Mouse (Mus musculus): Measurements from ENCODE around the gene Card14. TPM values are rescaled to one million over a fixed set of nuclear protein-coding genes. Genes with fewer than 3 reads are reported as not detected.
A peak's percentile ranks its signal among the peaks of the same experiment; 100 is the strongest.
"Not testable (repeated sequence)": the region's sequence is repeated elsewhere in the genome, so short reads cannot be mapped to it uniquely, and the experiment has no call there.

Card14 gene
- polyA plus RNA-seq, 1 experiment, result not detected

DNA sequence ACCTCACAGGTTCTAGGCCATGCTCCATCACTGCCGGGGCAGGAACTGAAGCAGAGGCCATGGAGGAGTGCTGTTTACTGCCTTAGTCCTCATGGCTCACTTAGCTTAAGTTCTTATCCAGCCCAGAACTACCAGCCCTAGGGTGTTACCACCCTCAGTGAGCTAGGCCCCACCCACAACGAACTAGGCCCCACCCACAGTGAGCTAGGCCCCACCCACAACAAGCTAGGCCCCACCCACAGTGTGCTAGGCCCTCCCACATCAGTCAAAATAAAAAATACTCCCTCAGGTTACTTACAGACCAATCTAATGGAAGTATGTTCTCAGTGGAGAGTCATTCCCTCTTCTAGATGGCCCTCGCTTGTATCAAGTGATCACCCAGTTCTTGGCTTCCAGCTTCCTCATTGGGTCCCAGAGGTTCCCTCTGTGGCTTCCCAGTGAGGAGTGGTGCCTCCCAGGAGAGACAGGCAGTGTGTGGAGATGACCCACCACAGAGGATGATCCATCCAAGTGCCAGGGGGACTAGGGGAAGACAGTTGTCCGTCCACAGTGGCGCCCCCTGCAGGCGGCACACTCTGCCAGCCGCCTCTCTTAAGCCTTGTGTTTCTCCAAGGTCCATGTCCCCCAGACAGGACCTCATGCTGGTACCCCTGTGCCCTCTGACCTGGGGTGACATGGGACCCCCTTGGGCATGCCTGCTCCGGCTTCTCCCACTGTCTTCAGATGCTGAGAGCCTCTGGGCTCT, 34.2 kb upstream of the Card14 start:
- no peak overlapping the region for H3K4me3 ChIP-seq (ENCODE audit: insufficient read depth, low read length)
- H3K4me1 ChIP-seq (ENCODE audit: control insufficient read depth, insufficient read depth, low read length), result no peaks in the 10 kb centered on the region
- TF ChIP-seq POLR2A (IDR thresholded peaks at IDR 0.05; ENCODE audit: low read depth, low read length) (no peak), CTCF (IDR thresholded peaks at IDR 0.05; ENCODE audit: borderline replicate concordance, insufficient read depth, low read length) (no peak)
- no peak overlapping the region for H3K27ac ChIP-seq (ENCODE audit: insufficient read depth, low read length)

DNA sequence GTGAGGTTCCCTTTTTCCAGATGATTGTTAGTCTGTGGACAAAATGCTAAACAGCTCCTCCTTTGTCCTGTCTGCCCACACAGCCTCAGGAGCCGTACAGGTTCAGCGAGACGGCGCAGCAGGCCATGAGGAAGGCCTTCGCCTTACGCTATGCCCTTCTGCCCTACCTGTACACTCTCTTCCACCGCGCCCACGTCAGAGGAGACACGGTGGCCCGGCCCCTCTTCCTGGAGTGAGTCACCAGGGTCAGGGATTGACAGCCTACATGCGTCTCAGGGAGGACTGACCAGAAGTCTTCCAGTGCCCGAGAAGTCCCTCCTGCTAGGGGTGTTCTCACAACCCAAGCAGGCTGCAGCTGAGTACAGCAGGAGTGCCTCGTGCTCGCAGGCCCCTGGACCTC, 26.5 kb upstream of the Card14 start:
- Histone ChIP-seq H3K4me1 (ENCODE audit: control insufficient read depth, insufficient read depth, low read length) (no peaks in the 10 kb centered on the region), H3K4me3 (ENCODE audit: insufficient read depth, low read length) (no peak overlapping the region), H3K27ac (ENCODE audit: insufficient read depth, low read length) (no peak overlapping the region)
- TF ChIP-seq CTCF (IDR thresholded peaks at IDR 0.05; ENCODE audit: borderline replicate concordance, insufficient read depth, low read length) (no peak), POLR2A (IDR thresholded peaks at IDR 0.05; ENCODE audit: low read depth, low read length) (no peak)

DNA sequence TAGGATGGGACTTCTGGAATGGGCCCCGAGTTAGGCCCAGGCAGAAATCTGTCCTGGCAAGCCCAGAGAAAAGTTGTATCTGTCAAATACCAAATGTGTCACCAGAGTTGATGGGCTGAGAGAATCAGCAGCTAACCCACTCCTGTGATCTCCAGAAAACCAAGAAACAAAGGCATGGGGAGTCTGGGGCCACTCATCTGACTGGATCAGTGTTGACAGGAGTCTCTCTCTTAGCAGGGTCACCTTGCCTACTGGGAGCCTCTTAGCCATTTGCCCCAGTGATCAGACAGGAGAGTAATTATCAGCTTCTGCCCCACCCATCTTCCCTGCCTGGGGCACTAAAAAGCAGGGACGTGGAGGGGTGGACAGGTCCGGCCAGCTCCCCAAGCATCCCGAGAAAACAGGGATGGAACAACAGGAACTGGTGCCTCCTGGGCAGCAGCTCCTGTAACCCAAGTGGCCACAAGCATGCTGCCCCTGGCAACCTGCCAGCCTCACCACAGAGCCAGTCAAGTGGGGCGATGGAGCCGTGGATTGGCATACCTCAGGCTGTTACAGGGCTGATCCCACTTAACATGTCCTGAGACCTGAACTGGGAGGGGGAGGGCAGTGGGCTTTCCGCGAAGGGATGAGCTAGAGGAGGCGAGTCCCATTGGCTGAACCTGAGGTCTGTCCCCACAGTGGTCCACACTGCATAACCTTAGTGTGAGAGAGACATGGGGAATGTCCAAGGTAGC, 21.6 kb upstream of the Card14 start:
- Histone ChIP-seq H3K4me1 (ENCODE audit: control insufficient read depth, insufficient read depth, low read length) (no peaks in the 10 kb centered on the region), H3K27ac (ENCODE audit: insufficient read depth, low read length) (no peak overlapping the region), H3K4me3 (ENCODE audit: insufficient read depth, low read length) (no peak overlapping the region)
- TF ChIP-seq POLR2A (IDR thresholded peaks at IDR 0.05; ENCODE audit: low read depth, low read length) (no peak), CTCF (IDR thresholded peaks at IDR 0.05; ENCODE audit: borderline replicate concordance, insufficient read depth, low read length) (no peak)

DNA sequence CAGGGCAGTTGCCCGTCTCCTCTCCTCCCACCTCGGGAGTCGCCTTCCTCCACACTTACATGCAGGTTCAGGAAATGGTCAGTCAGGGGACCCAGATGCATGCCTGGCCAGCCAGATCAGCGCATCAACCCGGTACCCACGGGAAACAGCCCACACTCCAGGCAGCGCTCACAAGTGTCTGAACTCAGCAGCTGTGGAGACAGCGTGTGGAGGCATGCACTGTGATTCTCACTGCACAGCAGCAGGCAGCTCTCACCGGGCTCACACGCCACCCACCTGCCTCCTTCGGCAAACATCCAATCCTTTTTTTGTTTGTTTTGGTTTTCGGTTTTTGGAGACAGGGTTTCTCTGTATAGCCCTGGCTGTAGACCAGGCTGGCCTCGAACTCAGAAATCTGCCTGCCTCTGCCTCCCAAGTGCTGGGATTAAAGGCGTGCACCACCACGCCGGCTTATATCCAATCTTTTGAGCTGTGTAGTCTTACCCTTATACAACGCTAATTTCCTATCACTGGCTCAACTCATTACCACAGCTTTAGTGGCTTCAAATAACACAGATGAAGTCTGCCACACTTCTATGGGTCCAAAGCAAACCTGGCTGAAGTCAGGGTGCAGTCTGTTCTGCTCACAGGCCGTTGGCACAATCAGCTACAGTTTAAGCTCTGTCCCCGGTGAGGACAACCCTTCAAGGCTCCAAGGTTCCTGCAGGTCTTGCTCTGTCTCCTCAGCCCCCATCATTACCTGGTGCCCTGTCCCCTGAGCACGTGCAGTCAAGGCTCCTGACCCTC, 20.2 kb upstream of the Card14 start:
- TF ChIP-seq CTCF (IDR thresholded peaks at IDR 0.05; ENCODE audit: borderline replicate concordance, insufficient read depth, low read length) (no peak), POLR2A (IDR thresholded peaks at IDR 0.05; ENCODE audit: low read depth, low read length) (no peak)
- no peak overlapping the region for H3K27ac ChIP-seq (ENCODE audit: insufficient read depth, low read length)
- no peaks in the 10 kb centered on the region for H3K4me1 ChIP-seq (ENCODE audit: control insufficient read depth, insufficient read depth, low read length)
- no peak overlapping the region for H3K4me3 ChIP-seq (ENCODE audit: insufficient read depth, low read length)

DNA sequence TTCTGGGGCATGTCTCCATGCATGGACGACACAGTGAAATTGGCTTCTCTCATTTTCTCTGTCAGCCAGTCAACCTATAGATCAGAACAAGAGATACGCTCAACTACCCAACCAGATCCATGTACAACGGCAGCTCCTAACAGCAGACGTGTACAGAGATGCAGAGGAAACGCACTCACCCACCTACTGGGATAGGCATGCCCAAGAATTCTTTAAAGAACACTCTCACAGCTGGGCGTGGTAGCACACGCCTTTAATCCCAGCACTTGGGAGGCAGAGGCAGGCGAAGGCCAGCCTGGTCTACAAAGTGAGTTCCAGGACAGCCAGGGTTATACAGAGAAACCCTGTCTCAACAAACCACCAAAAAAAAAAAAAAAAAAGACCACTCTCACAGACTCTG, 14.7 kb upstream of the Card14 start:
- H3K4me3 ChIP-seq (ENCODE audit: insufficient read depth, low read length); H3K27ac ChIP-seq (ENCODE audit: insufficient read depth, low read length); H3K4me1 ChIP-seq (ENCODE audit: control insufficient read depth, insufficient read depth, low read length): not testable (repeated sequence)

DNA sequence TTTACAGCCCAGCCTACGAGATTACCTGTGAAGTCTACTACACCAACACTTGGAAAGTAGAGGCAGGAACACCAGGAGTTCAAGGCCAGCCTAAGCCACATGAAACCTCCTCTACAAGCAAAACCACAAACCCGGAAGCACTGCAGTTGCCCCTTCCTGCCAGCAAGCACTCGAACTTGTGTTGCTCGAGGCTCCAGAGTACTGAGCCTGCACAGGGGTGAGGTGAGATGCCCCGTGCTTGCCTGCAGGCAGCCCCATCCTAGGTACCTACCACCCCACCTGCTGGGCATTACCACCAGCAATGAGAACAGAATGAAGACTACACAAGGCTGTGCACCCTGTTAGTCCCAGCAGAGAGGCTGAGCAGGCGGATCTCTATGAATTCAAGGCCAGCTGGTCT, 9.6 kb upstream of the Card14 start:
- no peak overlapping the region for H3K4me3 ChIP-seq (ENCODE audit: insufficient read depth, low read length)
- no peak overlapping the region for H3K27ac ChIP-seq (ENCODE audit: insufficient read depth, low read length)
- 0 out of 2 replicates have a peak, but pooled peaks cover 2% of the 10 kb centered on the region for H3K4me1 ChIP-seq (ENCODE audit: control insufficient read depth, insufficient read depth, low read length)
- TF ChIP-seq POLR2A (IDR thresholded peaks at IDR 0.05; ENCODE audit: low read depth, low read length), result no peak
- no peak for TF ChIP-seq CTCF (IDR thresholded peaks at IDR 0.05; ENCODE audit: borderline replicate concordance, insufficient read depth, low read length)

DNA sequence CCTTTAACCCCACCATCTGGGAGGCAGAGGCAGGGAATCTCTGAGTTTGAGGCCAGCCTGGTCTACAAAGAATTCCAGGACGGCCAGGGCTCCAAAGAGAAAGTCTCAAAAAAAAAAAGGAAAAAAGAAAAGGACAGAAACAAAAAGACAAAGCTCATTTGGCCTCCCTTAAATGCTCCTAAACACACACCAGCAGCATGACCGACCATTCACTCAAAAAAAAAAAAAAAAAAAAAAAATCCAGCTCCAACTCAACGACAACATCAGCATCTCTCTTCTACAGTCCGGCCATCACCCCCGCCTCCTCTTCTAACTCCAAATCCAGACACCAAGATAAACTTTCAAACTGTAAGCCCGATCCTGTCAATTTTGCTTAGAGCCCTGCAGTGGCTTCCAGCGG, 8.7 kb upstream of the Card14 start:
- Histone ChIP-seq H3K4me3 (ENCODE audit: insufficient read depth, low read length) (peak overlapping the region; percentile 99), H3K4me1 (ENCODE audit: control insufficient read depth, insufficient read depth, low read length) (0 out of 2 replicates have a peak, but pooled peaks cover 2% of the 10 kb centered on the region), H3K27ac (ENCODE audit: insufficient read depth, low read length) (no peak overlapping the region)
- TF ChIP-seq POLR2A (IDR thresholded peaks at IDR 0.05; ENCODE audit: low read depth, low read length) (no peak), CTCF (IDR thresholded peaks at IDR 0.05; ENCODE audit: borderline replicate concordance, insufficient read depth, low read length) (no peak)

DNA sequence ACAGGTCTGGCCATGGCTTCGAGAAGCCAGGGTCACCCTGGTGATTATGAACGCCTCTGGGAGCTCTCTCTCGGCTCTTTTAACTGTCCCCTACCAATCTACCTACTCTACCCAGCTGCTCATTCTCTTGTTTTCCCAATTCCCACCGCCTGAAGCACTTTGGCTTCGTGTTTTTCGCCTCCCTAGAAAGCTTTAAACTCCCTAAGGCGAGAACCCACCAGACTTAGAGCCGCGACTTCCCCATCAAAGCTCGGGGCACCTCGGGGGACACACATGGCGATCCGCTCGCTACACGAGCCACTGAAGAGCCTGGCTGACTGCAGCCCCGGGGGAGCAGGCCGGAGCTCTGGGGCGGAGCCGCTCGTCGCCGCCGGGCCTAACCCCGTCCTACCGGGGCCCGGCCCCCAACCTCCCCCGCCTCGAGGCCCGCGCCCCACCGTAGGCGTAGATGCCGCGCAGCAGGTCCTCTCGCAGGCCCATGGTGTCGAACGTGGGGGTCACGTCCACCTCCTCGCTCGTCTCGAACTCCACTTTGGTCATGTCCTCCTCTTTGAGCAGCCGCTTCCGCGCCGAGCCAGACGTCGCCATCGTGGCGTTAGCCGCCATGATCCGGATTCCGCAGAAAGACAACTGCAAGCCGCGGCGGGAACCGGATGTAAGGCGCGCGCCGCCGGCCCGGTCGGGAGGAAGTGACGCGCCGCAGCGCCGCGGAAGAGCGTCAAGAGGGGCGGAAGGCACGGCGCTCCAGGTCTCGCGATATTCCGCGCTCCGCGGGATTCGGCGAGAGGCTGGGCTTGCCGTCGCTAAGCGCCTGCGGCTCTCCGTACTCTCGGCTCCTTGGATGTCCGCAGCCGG, 8.0 kb upstream of the Card14 start, which contains the start of gene Eif4a3:
Gene Eif4a3, minus strand, starts transcription at position 699 of the 855 bp plus-strand sequence.
- Histone ChIP-seq H3K27ac (ENCODE audit: insufficient read depth, low read length) (peak within 1 kb of the TSS; percentile 83), H3K4me3 (ENCODE audit: insufficient read depth, low read length) (peak within 1 kb of the TSS; percentile 99), H3K4me1 (ENCODE audit: control insufficient read depth, insufficient read depth, low read length) (0 out of 2 replicates have a peak, but pooled peaks cover 2% of the 10 kb centered on the region)
- no peak for TF ChIP-seq CTCF (IDR thresholded peaks at IDR 0.05; ENCODE audit: borderline replicate concordance, insufficient read depth, low read length)
- peak; percentile 73 for TF ChIP-seq POLR2A (IDR thresholded peaks at IDR 0.05; ENCODE audit: low read depth, low read length)

Data from embryonic fibroblast, embryonic 13.5 days (primary cell).